Mouse (Mus musculus) liver, adult 2 months (tissue): ENCODE results near the gene B3galt4. TPM values are rescaled to one million over a fixed set of nuclear protein-coding genes. Genes with fewer than 3 reads are reported as not detected.

Experiments used
- DNase-seq: peaks from one replicate; pipeline ENCODE4 v3.0.0-alpha.2; 2011; ENCODE audit warnings: low read depth, low spot score; ENCODE audit errors: extremely low read depth
- H3K27ac ChIP-seq: fragments of 200-500 bp; replicated peaks from 2 replicates; pipeline ENCODE4 v1.5.1; 2012; ENCODE audit warnings: low read depth, mild to moderate bottlenecking, control low read depth, inconsistent platforms, low read length; ENCODE audit not compliant: insufficient read depth
- H3K27me3 ChIP-seq: fragments of 200-500 bp; 2 replicates; pipeline ENCODE4 v1.6.1; 2012; ENCODE audit warnings: mild to moderate bottlenecking, moderate library complexity, low read length, inconsistent platforms; ENCODE audit not compliant: control insufficient read depth, insufficient read depth
- H3K36me3 ChIP-seq: fragments of 200-500 bp; 2 replicates; pipeline ENCODE4 v1.6.1; 2012; ENCODE audit warnings: low read length, inconsistent platforms; ENCODE audit not compliant: control insufficient read depth, insufficient read depth
- H3K4me1 ChIP-seq: fragments of 200-500 bp; 2 replicates; pipeline ENCODE4 v1.6.1; 2011; ENCODE audit warnings: low read length; ENCODE audit not compliant: control insufficient read depth, insufficient read depth
- H3K4me3 ChIP-seq: fragments of 200-500 bp; 2 replicates; pipeline ENCODE4 v1.5.1; 2011; ENCODE audit warnings: low read depth, mild to moderate bottlenecking, control low read depth, low read length, moderate library complexity; ENCODE audit not compliant: insufficient read depth
- H3K79me2 ChIP-seq: fragments of 200-500 bp; 2 replicates; pipeline ENCODE4 v1.6.1; 2012; ENCODE audit warnings: inconsistent platforms, mild to moderate bottlenecking, low read length, moderate library complexity; ENCODE audit not compliant: control insufficient read depth, insufficient read depth
- H3K9ac ChIP-seq: fragments of 200-500 bp; 2 replicates; pipeline ENCODE4 v1.6.1; 2012; ENCODE audit warnings: low read depth, mild to moderate bottlenecking, control low read depth, inconsistent platforms, low read length
- CTCF ChIP-seq: fragments of 200-500 bp; IDR thresholded peaks from 2 replicates; pipeline ENCODE4 v1.5.1; 2011; ENCODE audit warnings: low read depth, low read length, control low read depth
- POLR2A ChIP-seq: fragments of 200-500 bp; IDR thresholded peaks from 2 replicates; pipeline ENCODE4 v1.6.1; 2011; ENCODE audit warnings: low read length, control low read depth; ENCODE audit not compliant: insufficient read depth; ENCODE audit errors: extremely low read depth
- WGBS: fragments of 180-500 bp; shearing (Covaris S2); methylation state at CpG from one replicate; pipeline ENCODE4 v1.1.7; 2018; 5-methylcytosine and 5-hydroxymethylcytosine counted together
- polyA plus RNA-seq: library from polyadenylated mRNA; depleted of rRNA; stranded (reverse); fragments of >200 nt; gene quantifications from 2 replicates; pipeline ENCODE4 v1.2.3, GENCODE M21; 2012
- total RNA-seq: library from RNA; depleted of rRNA; stranded (reverse); fragments of >200 nt; gene quantifications from 2 replicates; pipeline ENCODE4 v1.2.3, GENCODE M21; 2014

Gene B3galt4
- total and polyA plus RNA-seq, 2 experiments, result 0.55 to 0.97 TPM

DNA sequence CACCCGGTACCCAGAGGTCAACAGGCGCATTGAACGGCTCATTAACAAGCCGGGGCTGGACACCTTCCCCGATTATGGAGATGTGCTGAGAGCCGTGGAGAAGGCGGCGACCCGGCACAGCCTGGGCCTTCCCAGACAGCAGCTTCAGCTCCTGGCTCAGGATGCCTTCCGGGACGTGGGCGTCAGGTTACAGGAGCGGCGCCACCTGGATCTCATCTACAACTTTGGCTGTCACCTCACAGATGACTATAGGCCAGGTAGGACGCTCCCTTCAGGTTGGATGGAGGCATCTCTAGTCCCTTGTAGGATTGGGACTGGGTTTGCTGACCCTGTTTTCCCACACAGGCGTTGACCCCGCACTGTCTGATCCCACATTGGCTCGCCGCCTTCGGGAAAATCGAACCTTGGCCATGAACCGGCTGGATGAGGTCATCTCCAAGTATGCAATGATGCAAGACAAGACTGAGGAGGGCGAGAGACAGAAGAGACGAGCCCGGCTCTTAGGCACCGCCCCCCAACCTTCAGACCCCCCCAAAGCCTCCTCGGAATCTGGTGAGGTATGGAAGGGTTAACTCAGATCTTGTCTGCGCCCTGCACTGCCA lies 39.4 kb downstream of the B3galt4 start:
- H3K27me3 ChIP-seq, result no peaks in the 10 kb centered on the region
- H3K27ac ChIP-seq, result no peak overlapping the region
- no peak for TF ChIP-seq POLR2A
- no peak for TF ChIP-seq CTCF
- H3K36me3 ChIP-seq, result peaks cover 23% of the 10 kb centered on the region; the same call in 1 of the 2 replicates
- H3K79me2 ChIP-seq, result peaks cover 23% of the 10 kb centered on the region
- 77% methylated on average over 28 of the region's 28 CpGs for WGBS
- peaks cover 9% of the 10 kb centered on the region for H3K4me1 ChIP-seq
- no peak overlapping the region for H3K9ac ChIP-seq
- DNase-seq, result no peak
- H3K4me3 ChIP-seq, result no peak overlapping the region

DNA sequence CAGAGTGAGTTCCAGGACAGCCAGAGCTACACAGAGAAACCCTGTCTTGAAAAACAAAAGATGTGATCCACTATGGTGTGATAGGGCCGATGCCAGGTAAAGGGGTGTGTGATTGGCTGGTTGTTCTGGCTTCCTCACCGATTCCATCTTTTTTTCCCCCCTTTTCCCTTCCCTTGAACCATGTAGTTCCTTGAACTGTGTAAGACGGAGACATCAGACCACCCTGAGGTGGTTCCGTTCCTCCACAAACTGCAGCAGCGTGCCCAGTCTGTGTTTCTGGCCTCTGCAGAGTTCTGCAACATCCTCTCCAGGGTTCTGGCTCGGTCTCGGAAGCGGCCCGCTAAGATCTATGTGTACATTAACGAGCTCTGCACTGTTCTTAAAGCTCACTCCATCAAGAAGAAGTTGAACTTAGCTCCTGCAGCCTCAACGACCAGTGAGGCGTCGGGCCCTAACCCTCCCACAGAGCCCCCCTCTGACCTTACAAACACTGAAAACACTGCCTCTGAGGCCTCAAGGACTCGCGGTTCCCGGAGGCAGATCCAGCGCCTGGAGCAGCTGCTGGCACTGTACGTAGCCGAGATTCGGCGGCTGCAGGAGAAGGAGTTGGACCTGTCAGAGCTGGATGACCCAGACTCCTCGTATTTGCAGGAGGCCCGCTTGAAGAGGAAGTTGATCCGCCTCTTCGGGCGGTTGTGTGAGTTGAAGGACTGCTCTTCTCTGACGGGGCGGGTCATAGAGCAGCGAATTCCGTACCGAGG lies 40.1 kb downstream of the B3galt4 start:
- peaks cover 23% of the 10 kb centered on the region for H3K79me2 ChIP-seq
- WGBS, result 86% methylated on average over 31 of the region's 31 CpGs
- no peaks in the 10 kb centered on the region for H3K27me3 ChIP-seq
- no peak overlapping the region for H3K27ac ChIP-seq
- peaks cover 7% of the 10 kb centered on the region for H3K4me1 ChIP-seq
- DNase-seq, result no peak
- H3K9ac ChIP-seq, result no peak overlapping the region
- H3K36me3 ChIP-seq, result peaks cover 23% of the 10 kb centered on the region; the same call in 1 of the 2 replicates
- TF ChIP-seq POLR2A (no peak), CTCF (no peak)
- H3K4me3 ChIP-seq, result no peak overlapping the region

DNA sequence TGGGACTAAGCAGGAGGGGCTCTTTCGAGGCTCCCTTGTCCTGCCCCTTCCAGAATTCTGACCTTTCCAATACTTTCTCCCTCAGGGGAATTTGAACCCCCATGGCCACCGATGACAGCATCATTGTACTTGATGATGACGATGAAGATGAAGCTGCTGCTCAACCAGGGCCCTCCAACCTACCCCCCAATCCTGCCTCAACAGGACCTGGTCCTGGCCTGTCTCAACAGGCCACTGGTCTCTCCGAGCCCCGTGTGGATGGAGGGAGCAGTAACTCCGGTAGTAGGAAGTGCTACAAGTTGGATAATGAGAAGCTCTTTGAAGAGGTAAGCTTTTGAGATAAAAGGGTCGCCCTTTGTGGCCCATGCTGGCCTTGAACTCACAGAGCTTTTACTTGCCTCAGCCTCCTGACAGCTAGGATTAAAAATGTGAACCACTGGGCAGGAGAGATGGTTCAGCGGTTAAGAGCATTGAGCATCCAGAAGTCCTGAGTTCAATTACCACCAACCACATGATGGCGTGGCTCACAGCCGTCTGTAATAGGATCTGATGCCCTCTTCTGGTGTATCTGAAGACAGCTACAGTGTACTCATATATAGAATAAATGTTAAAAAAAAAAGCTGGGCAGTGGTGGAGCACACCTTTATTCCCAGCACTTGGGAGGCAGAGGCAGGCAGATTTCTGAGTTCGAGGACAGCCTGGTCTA lies 40.8 kb downstream of the B3galt4 start:
- no peaks in the 10 kb centered on the region for H3K27me3 ChIP-seq
- H3K36me3 ChIP-seq, result peaks cover 23% of the 10 kb centered on the region; the same call in 1 of the 2 replicates
- peaks cover 23% of the 10 kb centered on the region for H3K79me2 ChIP-seq
- TF ChIP-seq CTCF, result no peak
- peak overlapping the region; percentile 90 for H3K27ac ChIP-seq
- DNase-seq, result no peak
- H3K9ac ChIP-seq, result 0 out of 2 replicates have a peak overlapping the region, but pooled peaks have one; percentile 9
- H3K4me1 ChIP-seq, result peaks cover 7% of the 10 kb centered on the region
- H3K4me3 ChIP-seq, result peak overlapping the region; percentile 69
- 38% methylated on average over 11 of the region's 11 CpGs for WGBS

DNA sequence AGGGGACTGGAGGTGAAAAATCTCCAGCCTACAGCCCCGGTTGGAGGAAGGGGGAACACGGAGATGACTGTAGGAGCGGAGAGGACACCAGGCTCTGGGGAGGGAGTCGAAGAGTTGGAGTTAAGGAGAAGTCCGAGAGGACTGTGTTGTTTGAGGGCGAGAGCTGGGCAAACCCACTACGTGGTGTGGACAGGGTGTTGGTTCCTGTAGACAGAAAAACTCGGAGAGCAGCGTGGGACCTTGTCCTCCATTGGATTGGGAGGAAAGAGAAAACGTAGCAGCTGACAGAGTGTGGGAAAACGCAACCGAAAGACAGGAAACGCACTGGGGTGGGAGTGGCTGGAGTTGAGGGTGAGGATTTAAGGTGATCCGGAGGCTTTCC lies 41.4 kb downstream of the B3galt4 start:
- peak overlapping the region; percentile 90 for H3K27ac ChIP-seq
- DNase-seq, result peak; percentile 76
- under 1% methylated on average over 14 of the region's 14 CpGs for WGBS
- H3K9ac ChIP-seq, result peak overlapping the region; percentile 82
- H3K4me1 ChIP-seq, result peaks cover 7% of the 10 kb centered on the region
- peaks cover 23% of the 10 kb centered on the region for H3K79me2 ChIP-seq
- peak overlapping the region; percentile 69 for H3K4me3 ChIP-seq
- no peaks in the 10 kb centered on the region for H3K27me3 ChIP-seq
- H3K36me3 ChIP-seq, result peaks cover 23% of the 10 kb centered on the region; the same call in 1 of the 2 replicates
- TF ChIP-seq POLR2A (peak; percentile 35; the same call in 1 of the 2 replicates), CTCF (no peak)

DNA sequence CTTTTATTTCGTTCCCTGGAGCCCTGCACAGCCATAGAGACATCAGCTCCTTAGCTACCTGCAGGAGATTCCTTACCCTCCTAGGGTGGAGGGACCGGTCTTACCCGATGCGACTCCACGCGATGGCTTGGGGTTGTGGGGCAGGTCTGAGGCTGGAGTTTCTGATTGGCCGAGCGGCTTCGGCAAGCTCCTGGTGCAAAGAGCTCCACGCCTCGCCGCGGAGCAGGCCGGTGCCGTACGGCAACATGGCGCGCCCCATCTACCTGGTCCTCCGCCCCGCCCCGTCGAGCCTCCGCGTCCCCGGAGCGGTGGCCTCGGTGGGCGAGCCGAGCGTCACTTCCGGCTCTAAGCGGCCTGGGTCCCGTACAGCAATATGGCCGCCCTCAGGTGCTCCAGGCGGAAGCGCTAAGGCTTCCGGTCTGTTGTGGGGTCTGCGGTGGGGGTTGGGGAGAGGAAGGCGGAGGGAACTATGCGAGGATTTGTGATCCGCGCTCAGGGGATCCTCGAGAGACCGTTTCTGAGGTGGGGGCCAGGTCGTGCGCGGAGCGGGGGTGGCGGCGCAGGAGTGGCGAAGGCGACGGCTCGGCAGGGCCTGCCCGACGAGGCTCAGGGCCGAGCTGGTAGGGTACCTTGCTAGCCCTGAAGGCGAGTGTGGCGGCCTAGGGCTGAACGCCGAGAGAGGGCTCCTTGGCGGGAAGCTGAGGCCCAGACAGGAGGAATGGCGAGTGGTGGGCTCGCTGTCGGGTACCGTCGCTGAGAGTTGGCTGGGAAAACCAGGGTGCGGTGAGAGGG lies 42.0 kb downstream of the B3galt4 start, which contains the start of gene Daxx:
Gene Daxx, plus strand, starts transcription at position 338 of the 792 bp plus-strand sequence.
- TF ChIP-seq CTCF (no peak), POLR2A (peak; percentile 40; the same call in 1 of the 2 replicates)
- H3K4me1 ChIP-seq, result peaks cover 7% of the 10 kb centered on the region
- WGBS, result under 1% methylated on average over 68 of the region's 68 CpGs
- H3K4me3 ChIP-seq, result peak within 1 kb of the TSS; percentile 70
- peaks cover 23% of the 10 kb centered on the region for H3K79me2 ChIP-seq
- DNase-seq, result peak; percentile 87
- no peaks in the 10 kb centered on the region for H3K27me3 ChIP-seq
- peak within 1 kb of the TSS; percentile 82 for H3K9ac ChIP-seq
- peaks cover 23% of the 10 kb centered on the region; the same call in 1 of the 2 replicates for H3K36me3 ChIP-seq
- peak within 1 kb of the TSS; percentile 90 for H3K27ac ChIP-seq
